Mouse (Mus musculus) spleen, postnatal 4 days (tissue): ENCODE data around the gene Itpa.
"Not testable (repeated sequence)": the region's sequence is repeated elsewhere in the genome, so short reads cannot be mapped to it uniquely, and the experiment has no call there.

Source experiments
- DNase-seq, 2 experiments: peaks; one replicate each; pipeline ENCODE4 v3.0.0; 2022; ENCODE audit warnings: low spot score in 2 of 2

Itpa gene

GRCm38 (mm10) chr2:130667559-130667958 lies at the start of gene Itpa:
Itpa (plus strand) TSS chr2:130667610.
- peak; percentile 87 to 90 for DNase-seq

- DNase-seq: no peak
Measured at GRCm38 (mm10) chr2:130618972-130619371, 48.4 kb upstream of the Itpa start.

- DNase-seq: peak in 1 of 2 experiments; percentile 67
Measured at GRCm38 (mm10) chr2:130628424-130628823, 39.0 kb upstream of the Itpa start.

GRCm38 (mm10) chr2:130629080-130629838 lies 38.2 kb upstream of the Itpa start:
- no peak for DNase-seq

GRCm38 (mm10) chr2:130629839-130630203 lies 37.6 kb upstream of the Itpa start, which contains the start of the genes Fastkd5 and Ubox5:
Fastkd5 (minus strand) TSS chr2:130630027.
Ubox5 (minus strand) TSS chr2:130630038.
- peak; percentile 87 to 96 for DNase-seq

GRCm38 (mm10) chr2:130632416-130632815 lies 35.0 kb upstream of the Itpa start:
- no peak for DNase-seq

GRCm38 (mm10) chr2:130632887-130633675 lies 34.3 kb upstream of the Itpa start:
- DNase-seq: no peak

GRCm38 (mm10) chr2:130634006-130634738 lies 33.2 kb upstream of the Itpa start:
- no peak for DNase-seq

- peak in 1 of 2 experiments; percentile 71 for DNase-seq
Measured at GRCm38 (mm10) chr2:130634739-130635411, 32.5 kb upstream of the Itpa start.

- DNase-seq: peak; percentile 47 to 72
Measured at GRCm38 (mm10) chr2:130635847-130636246, 31.6 kb upstream of the Itpa start.

GRCm38 (mm10) chr2:130638101-130638611 lies 29.3 kb upstream of the Itpa start:
- DNase-seq: no peak

- no peak for DNase-seq
Measured at GRCm38 (mm10) chr2:130639276-130639675, 28.1 kb upstream of the Itpa start.

GRCm38 (mm10) chr2:130641351-130642025 lies 25.9 kb upstream of the Itpa start:
- no peak for DNase-seq

- no peak for DNase-seq
Measured at GRCm38 (mm10) chr2:130642197-130642660, 25.2 kb upstream of the Itpa start.

GRCm38 (mm10) chr2:130642684-130643369 lies 24.6 kb upstream of the Itpa start, which contains the start of gene Lzts3:
Lzts3 (minus strand) TSS chr2:130642803.
- DNase-seq: peak; percentile 94 to 97

- DNase-seq: no peak
Measured at GRCm38 (mm10) chr2:130645198-130645597, 22.2 kb upstream of the Itpa start.

GRCm38 (mm10) chr2:130649028-130649427 lies 18.4 kb upstream of the Itpa start:
- DNase-seq: not testable (repeated sequence)

- no peak for DNase-seq
Measured at GRCm38 (mm10) chr2:130653303-130653702, 14.1 kb upstream of the Itpa start.

GRCm38 (mm10) chr2:130653760-130654159 lies 13.7 kb upstream of the Itpa start:
- no peak for DNase-seq
